Mouse (Mus musculus): Measurements from ENCODE around the gene Gm45902. TPM values are rescaled to one million over a fixed set of nuclear protein-coding genes. Genes with fewer than 3 reads are reported as not detected.

Gene Gm45902
- polyA plus RNA-seq, 1 experiment from 2014 or later: 11.1 TPM

DNA sequence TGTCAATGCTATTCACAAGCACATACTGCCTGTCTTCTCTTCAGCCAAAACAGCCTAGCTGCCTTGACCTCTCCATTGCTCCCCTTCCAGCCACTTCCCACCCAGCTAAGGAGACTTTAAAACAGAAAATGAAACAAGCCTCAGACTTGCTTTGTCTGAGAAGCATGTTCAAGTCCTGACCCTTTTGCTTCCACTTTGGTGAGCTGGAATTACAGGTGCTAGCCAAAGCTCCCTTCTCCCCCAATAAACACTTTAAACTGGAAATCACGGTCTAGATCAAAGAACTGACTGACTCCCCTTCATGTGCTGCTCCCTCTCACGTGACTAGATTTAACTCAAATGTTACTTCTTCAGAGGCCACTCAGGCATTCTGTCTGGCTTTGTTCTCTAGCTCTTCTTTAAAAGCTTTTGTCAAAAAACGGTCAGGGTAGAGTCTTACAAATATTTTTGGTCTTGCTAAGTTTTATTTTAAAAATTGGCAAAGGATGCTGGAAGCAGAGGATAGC, 36.8 kb downstream of the Gm45902 start:
- no peak overlapping the region for H3K27ac ChIP-seq
- 0 out of 2 replicates have a peak, but pooled peaks cover 8% of the 10 kb centered on the region for H3K36me3 ChIP-seq (replicated peaks)
- H3K4me1 ChIP-seq: peaks cover 15% of the 10 kb centered on the region
- H3K4me3 ChIP-seq (replicated peaks): no peak overlapping the region
- no peaks in the 10 kb centered on the region for H3K27me3 ChIP-seq
- 61% methylated on average over 3 of the region's 3 CpGs for WGBS
- H3K9me3 ChIP-seq: peaks cover 5% of the 10 kb centered on the region
- peak overlapping the region; percentile 62; the same call in 1 of the 2 replicates for H3K4me2 ChIP-seq
- no peak overlapping the region for H3K9ac ChIP-seq
- no peak for ATAC-seq (ENCODE audit: low FRiP score)

DNA sequence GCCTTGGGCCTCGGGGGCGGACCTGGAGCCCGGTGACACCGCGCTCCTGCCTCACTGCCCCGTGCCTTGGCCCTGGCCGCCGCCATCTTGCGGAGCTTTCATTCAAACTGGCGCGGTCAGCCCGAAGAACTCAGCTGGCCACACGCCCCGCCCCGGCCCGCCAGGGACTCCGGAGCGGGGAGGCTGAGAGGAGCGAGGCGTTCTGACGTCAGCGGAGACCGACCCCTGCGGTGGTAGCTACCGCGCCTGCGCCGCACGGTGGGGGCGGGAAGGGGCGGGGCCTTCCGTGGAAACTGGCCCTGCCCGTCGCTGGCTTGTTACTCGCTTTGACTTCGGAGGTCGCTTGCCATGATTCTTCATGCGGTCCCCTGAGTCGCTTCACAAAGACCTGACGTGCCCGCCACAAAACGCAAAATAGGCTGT, 37.7 kb downstream of the Gm45902 start, which contains the start of gene Suv39h2:
Gene Suv39h2, minus strand, starts transcription at position 171 of the 423 bp plus-strand sequence.
- peak within 1 kb of the TSS; percentile 88 for H3K9ac ChIP-seq
- peak within 1 kb of the TSS; percentile 96 for H3K27ac ChIP-seq
- peaks cover 15% of the 10 kb centered on the region for H3K4me1 ChIP-seq
- peak; percentile 97 for ATAC-seq (ENCODE audit: low FRiP score)
- H3K27me3 ChIP-seq: no peaks in the 10 kb centered on the region
- peak within 1 kb of the TSS; percentile 96 for H3K4me3 ChIP-seq (replicated peaks)
- H3K9me3 ChIP-seq: peaks cover 5% of the 10 kb centered on the region
- WGBS: under 1% methylated on average over 42 of the region's 42 CpGs
- H3K36me3 ChIP-seq (replicated peaks): peaks cover 12% of the 10 kb centered on the region; the same call in 1 of the 2 replicates
- H3K4me2 ChIP-seq: peak within 1 kb of the TSS; percentile 62

DNA sequence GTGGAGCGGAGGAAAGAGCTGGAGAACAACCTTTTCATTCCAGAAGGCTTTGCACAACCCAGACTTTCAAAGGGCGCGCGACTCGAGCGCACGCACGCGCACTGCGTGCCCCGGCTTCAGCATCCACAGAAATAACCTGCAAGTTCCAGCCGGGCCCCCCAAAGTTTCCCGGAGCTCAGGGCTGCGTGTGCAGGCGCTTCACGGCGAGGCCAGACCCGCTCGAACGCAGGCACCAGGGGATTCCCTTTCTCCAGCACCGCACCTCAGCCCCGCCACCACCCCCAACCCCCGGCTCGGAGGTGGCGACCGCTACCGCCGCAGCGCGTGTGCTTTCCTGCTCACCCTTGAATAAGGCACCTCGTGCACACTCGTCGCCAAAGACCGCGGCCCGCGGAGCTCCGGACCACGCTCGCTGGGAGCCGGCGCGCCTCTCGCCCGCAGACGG, 38.2 kb downstream of the Gm45902 start:
- Histone ChIP-seq H3K4me1 (peaks cover 15% of the 10 kb centered on the region), H3K27me3 (no peaks in the 10 kb centered on the region), H3K4me2 (peak overlapping the region; percentile 62), H3K9ac (peak overlapping the region; percentile 88), H3K36me3 (replicated peaks) (peaks cover 12% of the 10 kb centered on the region; the same call in 1 of the 2 replicates), H3K4me3 (replicated peaks) (peak overlapping the region; percentile 96), H3K9me3 (peaks cover 3% of the 10 kb centered on the region), H3K27ac (peak overlapping the region; percentile 96)
- under 1% methylated on average over 45 of the region's 46 CpGs for WGBS
- ATAC-seq (ENCODE audit: low FRiP score): peak; percentile 83

DNA sequence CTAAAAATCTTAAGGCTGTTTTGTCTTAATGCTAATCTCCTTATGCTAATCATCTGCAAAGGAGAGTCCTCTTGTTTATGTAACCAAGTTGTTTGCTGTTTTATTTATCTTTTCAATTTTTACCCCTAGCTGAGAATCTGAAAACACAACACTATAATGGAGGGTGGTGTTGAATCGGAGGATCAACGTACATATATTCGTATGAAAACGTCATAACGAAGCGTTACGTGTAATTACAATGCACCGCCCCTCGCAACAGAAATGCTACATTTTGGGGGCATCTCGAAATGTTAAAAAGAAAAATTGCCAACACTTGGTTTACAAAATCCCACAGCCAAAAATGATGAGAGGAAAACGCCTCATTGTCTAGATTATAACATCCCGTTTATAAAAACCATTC, 38.7 kb downstream of the Gm45902 start:
- under 1% methylated on average over 12 of the region's 12 CpGs for WGBS
- no peaks in the 10 kb centered on the region for H3K27me3 ChIP-seq
- peak overlapping the region; percentile 96 for H3K4me3 ChIP-seq (replicated peaks)
- no peak for ATAC-seq (ENCODE audit: low FRiP score)
- peaks cover 15% of the 10 kb centered on the region for H3K4me1 ChIP-seq
- H3K9ac ChIP-seq: peak overlapping the region; percentile 88
- no peaks in the 10 kb centered on the region for H3K9me3 ChIP-seq
- peaks cover 17% of the 10 kb centered on the region; the same call in 1 of the 2 replicates for H3K36me3 ChIP-seq (replicated peaks)
- H3K4me2 ChIP-seq: peak overlapping the region; percentile 62
- peak overlapping the region; percentile 96 for H3K27ac ChIP-seq

DNA sequence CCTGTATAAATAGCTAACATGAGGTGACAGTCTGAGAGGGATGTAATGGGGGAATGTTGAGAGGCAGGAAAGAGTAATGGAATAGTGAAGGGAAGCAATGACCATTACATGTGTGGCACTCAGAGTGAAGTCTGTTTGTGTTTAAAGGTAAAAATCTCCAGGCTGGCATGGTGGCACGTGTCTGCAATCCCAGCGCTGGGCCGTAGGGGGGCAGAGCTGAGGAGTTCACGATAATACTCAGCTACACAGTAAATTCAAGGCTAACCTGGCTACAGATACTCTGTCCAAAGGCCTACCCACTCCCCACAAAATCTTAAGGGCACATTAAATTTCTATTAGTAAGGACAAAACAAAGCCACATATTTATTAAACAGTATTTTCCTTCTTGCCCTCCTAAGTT, 56.0 kb downstream of the Gm45902 start:
- no peak overlapping the region for H3K4me3 ChIP-seq (replicated peaks)
- H3K9me3 ChIP-seq: no peaks in the 10 kb centered on the region
- no peak overlapping the region for H3K9ac ChIP-seq
- peaks cover 68% of the 10 kb centered on the region for H3K36me3 ChIP-seq (replicated peaks)
- H3K4me1 ChIP-seq: no peaks in the 10 kb centered on the region
- WGBS: 76% methylated on average over 4 of the region's 4 CpGs
- no peaks in the 10 kb centered on the region for H3K27me3 ChIP-seq
- H3K27ac ChIP-seq: no peak overlapping the region
- no peak overlapping the region for H3K4me2 ChIP-seq
- ATAC-seq (ENCODE audit: low FRiP score): no peak

Other genes with a start within 250 kb of the Gm45902 start
- gene Nmt2, start 228.6 kb downstream of the Gm45902 start, polyA plus RNA-seq (2016; fragmentation: Nextera tagmentation; extraction: Ambion mirVana): 64.2 and 66.9 TPM in 2 replicates
- 16.8 and 17.6 TPM in 2 replicates for gene Rpp38, start 180.1 kb downstream of the Gm45902 start, polyA plus RNA-seq (2016; fragmentation: Nextera tagmentation; extraction: Ambion mirVana)
- gene Acbd7, start 176.6 kb downstream of the Gm45902 start, polyA plus RNA-seq (2016; fragmentation: Nextera tagmentation; extraction: Ambion mirVana): 0.69 and 1.2 TPM in 2 replicates
- gene Olah, start 115.6 kb downstream of the Gm45902 start, polyA plus RNA-seq (2016; fragmentation: Nextera tagmentation; extraction: Ambion mirVana): not detected in 2 replicates
- 2.1 and 3.2 TPM in 2 replicates for gene Meig1, start 90.1 kb downstream of the Gm45902 start, polyA plus RNA-seq (2016; fragmentation: Nextera tagmentation; extraction: Ambion mirVana)
- 7.7 and 8.7 TPM in 2 replicates for gene Dclre1c, start 88.7 kb downstream of the Gm45902 start, polyA plus RNA-seq (2016; fragmentation: Nextera tagmentation; extraction: Ambion mirVana)
- gene Suv39h2, start 37.8 kb downstream of the Gm45902 start, polyA plus RNA-seq (2016; fragmentation: Nextera tagmentation; extraction: Ambion mirVana): 37.8 and 40.3 TPM in 2 replicates
- 104 and 107 TPM in 2 replicates for gene Hspa14, start within 50 bp of the Gm45902 start, polyA plus RNA-seq (2016; fragmentation: Nextera tagmentation; extraction: Ambion mirVana)
- gene Cdnf, start 240 bp upstream of the Gm45902 start, polyA plus RNA-seq (2016; fragmentation: Nextera tagmentation; extraction: Ambion mirVana): 0.08 TPM in 2 replicates
- 44.2 and 49.3 TPM in 2 replicates for gene Fam107b, start 57.7 kb upstream of the Gm45902 start, polyA plus RNA-seq (2016; fragmentation: Nextera tagmentation; extraction: Ambion mirVana)

Measured in forebrain, embryonic 12.5 days (tissue).